Mouse (Mus musculus) left cerebral cortex, adult 2 months (tissue): ENCODE measurements around the gene En1. TPM values are rescaled to one million over a fixed set of nuclear protein-coding genes. Genes with fewer than 3 reads are reported as not detected.

Experiments used
- DNase-seq, 2 experiments: peaks; one replicate each; pipeline ENCODE4 v3.0.0; 2021 to 2022; ENCODE audit warnings: low spot score in 2 of 2, mixed read lengths in 1 of 2; ENCODE audit errors: extremely low spot score in 1 of 2
- H3K27ac ChIP-seq: fragments of 200-600 bp; 2 replicates; pipeline ENCODE4 v1.8.1; 2022
- H3K4me3 ChIP-seq: fragments of 200-600 bp; 2 replicates; pipeline ENCODE4 v1.8.1; 2022
- CTCF ChIP-seq: fragments of 200-600 bp; IDR thresholded peaks from 2 replicates; pipeline ENCODE4 v1.8.1; 2022; ENCODE audit warnings: antibody characterized with exemption, mild to moderate bottlenecking, moderate library complexity
- intact Hi-C: fragments of 180-260 bp; cut with DNase I; formaldehyde crosslinking; loops from one replicate; pipeline ENCODE4 v1.15.1; 2025
- total RNA-seq, 2 experiments: library from RNA; stranded (reverse); gene quantifications; 2 replicates each; pipeline ENCODE4 v1.2.3; 2021

Gene En1
- total RNA-seq, 2 experiments from 2014 or later: not detected

GRCm38 (mm10) chr1:120593236-120593919, 8.8 kb upstream of the En1 start:
- Histone ChIP-seq H3K4me3 (no peak overlapping the region), H3K27ac (no peak overlapping the region)
- no peak for TF ChIP-seq CTCF
- intact Hi-C loops: loop anchor here (5.0 kb wide), 1 partner anchor 459 kb away; no protein-coding TSS in a partner anchor
- DNase-seq: no peak

DNA sequence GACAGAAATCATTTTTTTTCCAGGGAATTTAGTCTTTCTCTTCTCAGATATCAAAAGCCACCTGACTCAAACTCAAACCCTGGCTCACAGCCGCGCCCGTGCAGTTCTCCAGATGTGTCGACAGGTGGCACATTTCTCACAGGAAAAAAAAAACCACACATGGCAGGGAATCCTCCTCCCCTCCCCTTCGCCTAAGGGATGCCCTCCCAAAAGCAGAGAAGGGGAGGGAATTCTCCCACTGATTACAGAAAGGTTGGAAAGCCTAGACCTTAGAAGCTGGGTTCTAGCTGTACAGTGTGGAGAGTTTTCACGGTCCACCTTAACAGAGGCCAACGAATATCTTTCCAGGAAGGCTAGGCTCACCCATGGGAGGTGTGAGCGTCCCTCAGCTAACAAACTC, 7.6 kb upstream of the En1 start:
- intact Hi-C loops: loop anchor here (1.0 to 5.0 kb wide), 2 partner anchors 458 to 586 kb away; no protein-coding TSS in a partner anchor
- Histone ChIP-seq H3K27ac (no peak overlapping the region), H3K4me3 (no peak overlapping the region)
- peak; percentile 70 for TF ChIP-seq CTCF
- DNase-seq: no peak

DNA sequence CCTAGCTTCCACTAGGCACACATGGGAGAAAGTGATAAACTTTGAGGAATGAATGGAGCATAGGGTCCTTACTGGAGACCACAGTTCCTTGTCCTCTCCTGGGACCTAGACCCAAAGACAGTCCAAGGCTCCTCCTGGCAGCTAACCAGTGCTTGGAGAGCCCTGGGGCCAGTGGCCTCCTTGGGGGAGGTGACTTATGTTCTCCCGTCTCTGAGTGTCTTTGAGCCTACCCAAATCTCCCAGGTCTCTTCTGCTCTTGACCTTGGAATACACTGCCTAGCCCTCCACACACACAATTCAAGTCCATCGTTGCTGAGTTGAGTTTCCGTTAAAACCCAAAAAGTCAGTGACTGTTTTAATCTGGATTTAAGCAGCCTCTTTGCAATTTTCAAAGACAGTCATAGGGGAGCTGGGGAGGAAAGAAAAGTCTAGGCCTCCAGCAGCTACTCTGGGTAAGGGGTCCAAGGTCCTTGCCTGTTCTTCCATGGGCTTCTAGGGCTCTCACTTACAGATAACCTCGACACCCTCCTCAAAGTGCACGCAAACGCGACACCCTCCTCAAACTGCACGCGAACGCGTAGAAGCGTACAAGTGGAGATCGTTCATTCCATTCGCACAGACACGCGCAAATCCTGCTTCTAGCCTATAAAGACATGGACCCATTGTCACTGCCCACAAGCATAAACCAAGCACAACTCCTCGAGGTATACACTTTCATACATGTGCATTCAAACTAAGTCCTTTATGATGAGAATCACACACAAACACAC, 6.6 kb upstream of the En1 start:
- intact Hi-C loops: no loop called here
- no peak for DNase-seq
- TF ChIP-seq CTCF: no peak
- H3K27ac ChIP-seq: no peak overlapping the region
- H3K4me3 ChIP-seq: no peak overlapping the region

GRCm38 (mm10) chr1:120596319-120596718, 5.9 kb upstream of the En1 start:
- no peak overlapping the region for H3K27ac ChIP-seq
- intact Hi-C loops: no loop called here
- no peak overlapping the region for H3K4me3 ChIP-seq
- no peak for DNase-seq
- TF ChIP-seq CTCF: no peak; the same call in 1 of the 2 replicates

GRCm38 (mm10) chr1:120596784-120597183, 5.4 kb upstream of the En1 start:
- H3K4me3 ChIP-seq: no peak overlapping the region
- intact Hi-C loops: no loop called here
- no peak for DNase-seq

GRCm38 (mm10) chr1:120597271-120597670, 4.9 kb upstream of the En1 start:
- DNase-seq: no peak
- no peak overlapping the region for H3K27ac ChIP-seq
- no peak overlapping the region for H3K4me3 ChIP-seq
- intact Hi-C loops: no loop called here
- TF ChIP-seq CTCF: no peak

More at GRCm38 (mm10) chr1:120596784-120597183, 5.4 kb upstream of the En1 start:
- TF ChIP-seq CTCF: no peak
- no peak overlapping the region for H3K27ac ChIP-seq

DNA sequence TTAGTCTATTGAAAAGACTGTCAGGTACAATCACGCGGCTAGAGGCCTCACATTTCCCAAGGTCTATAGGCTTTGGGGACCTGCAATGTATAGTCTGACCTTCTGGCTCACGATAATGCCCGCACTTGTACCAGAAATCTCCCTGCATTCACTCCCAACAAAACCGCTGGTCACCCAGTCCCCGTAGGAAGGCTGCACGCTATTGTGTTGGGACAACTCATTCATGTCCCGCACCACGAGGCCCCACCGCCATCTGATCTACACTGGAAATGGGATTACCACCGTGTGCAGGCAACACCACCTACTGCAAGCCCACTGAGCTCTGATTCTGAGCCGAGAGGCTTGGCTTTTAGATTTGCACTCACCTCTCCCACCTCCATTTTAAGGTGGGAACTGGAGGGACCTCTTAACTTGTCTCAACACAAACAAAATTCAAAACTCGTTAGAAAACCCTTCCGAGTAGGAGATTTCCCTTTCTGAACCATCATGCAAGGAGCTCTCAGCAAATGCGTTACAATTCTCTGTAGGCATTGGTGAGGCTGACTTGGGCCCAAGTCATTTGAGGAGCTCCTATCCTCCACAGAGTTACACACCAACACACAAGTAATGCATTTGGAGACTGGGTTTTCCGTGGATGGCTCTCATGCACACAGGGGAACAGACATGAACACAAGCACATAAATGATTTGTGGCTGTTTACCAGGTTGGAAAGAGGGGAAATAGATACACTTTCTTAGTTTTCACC, 3.9 kb upstream of the En1 start:
- no peak for DNase-seq
- Histone ChIP-seq H3K4me3 (no peak overlapping the region), H3K27ac (no peak overlapping the region)
- intact Hi-C loops: no loop called here
- no peak for TF ChIP-seq CTCF

- H3K4me3 ChIP-seq: no peak overlapping the region
These were observed 2.7 kb upstream of the En1 start for GRCm38 (mm10) chr1:120599321-120600148.

DNA sequence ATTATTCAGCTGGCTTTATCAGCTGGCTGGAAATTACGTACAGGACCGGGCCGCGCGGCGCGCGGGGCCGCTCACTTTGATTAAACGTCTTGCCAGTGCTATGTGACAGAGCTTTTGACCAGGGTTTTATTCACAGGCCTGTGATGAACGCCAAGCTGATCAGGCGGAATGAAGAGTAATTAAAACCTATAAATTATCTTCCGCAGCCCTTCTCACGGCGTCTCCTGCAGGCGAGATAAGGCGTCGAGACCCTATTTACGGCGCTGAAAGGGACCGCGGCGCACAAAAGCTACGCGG, 2.1 kb upstream of the En1 start:
- no peak for DNase-seq
- intact Hi-C loops: loop anchor here (5.0 kb wide), 1 partner anchor 727 kb away; no protein-coding TSS in a partner anchor

More at GRCm38 (mm10) chr1:120599321-120600148, 2.7 kb upstream of the En1 start:
- TF ChIP-seq CTCF: no peak
- H3K27ac ChIP-seq: no peak overlapping the region
- intact Hi-C loops: loop anchor here (5.0 kb wide), 1 partner anchor 728 kb away; no protein-coding TSS in a partner anchor
- DNase-seq: no peak

GRCm38 (mm10) chr1:120600516-120601252, 1.5 kb upstream of the En1 start:
- Histone ChIP-seq H3K27ac (no peak overlapping the region), H3K4me3 (no peak overlapping the region)
- no peak for DNase-seq
- no peak for TF ChIP-seq CTCF
- intact Hi-C loops: loop anchor here (5.0 kb wide), 1 partner anchor 727 kb away; no protein-coding TSS in a partner anchor

More for the DNA sequence above, 2.1 kb upstream of the En1 start:
- Histone ChIP-seq H3K27ac (no peak overlapping the region), H3K4me3 (no peak overlapping the region)
- no peak for TF ChIP-seq CTCF
